Mouse (Mus musculus) frontal cortex, postnatal 25 days (tissue): Measurements from ENCODE around the gene Ccrl2.

Experiments
- DNase-seq, 2 experiments: peaks; one replicate each; pipeline ENCODE4 v3.0.0; 2022; ENCODE audit warnings: low spot score in 2 of 2

Ccrl2 gene

DNA sequence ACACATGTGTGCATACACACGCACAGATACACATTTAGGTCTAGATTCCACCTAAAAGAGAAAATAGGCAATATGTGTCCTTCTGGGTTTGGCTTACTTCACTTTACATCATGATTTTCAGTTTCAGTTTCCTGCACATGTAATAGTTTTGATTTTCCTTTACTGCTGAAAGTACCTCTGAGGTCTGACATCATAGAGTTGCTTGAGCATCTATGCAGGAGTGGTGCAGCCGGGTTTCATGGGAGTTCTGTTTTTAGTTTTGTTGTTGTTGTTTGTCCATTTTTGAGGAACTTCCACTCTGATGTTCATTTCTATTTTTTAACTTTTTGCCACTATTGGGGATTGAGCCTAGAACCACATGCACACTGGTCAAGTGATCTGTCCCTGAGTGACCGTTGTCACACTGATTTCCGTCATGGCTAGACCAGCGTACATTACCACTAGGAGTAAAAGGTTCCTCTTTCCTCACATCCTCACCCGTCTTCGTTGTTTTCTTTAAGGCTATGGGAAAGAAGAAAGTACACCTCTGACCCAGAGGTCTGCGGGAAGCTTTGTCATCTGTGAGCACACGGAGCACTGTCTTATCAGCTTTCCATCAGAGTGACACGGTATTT, 1.7 kb upstream of the Ccrl2 start:
- DNase-seq: no peak

DNA sequence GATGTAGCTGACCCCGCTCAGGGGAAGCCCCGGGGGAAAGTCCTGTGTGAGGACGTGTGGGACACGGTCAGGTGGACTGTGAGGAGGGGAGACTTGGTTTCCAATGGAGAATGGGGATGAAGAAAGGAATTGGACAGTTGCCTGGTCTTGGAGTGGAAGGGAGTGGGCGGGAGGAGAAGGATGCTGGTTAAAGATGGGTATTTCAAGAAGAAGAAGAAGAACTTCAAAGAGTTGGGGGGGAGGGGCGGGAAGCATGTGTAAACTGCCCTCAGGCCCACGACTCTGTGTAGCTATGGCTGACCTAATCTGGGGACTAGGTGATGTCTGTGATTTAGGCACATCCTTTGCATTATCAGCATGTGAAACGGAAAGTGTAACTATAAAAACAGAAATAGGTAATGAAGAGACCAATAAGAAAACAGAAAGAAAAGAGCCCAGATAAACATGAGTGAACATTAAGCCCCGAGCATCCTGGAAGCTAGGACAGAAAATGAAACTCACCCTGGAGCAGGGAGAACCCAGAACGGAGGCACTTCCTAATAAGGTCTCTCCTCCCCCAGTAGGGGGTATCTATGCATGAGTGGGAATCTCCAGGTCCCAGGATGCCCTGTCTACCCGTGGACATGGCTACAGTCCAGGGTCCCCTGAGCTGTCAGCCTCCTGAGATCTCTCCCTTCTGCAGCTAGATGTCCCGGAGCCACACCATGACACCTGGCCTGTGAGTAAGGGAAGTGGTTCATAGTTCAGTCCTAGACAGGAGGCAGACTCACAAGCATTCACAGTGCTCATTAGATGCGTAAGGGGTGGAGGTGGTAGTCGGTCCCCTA, 438 bp upstream of the Ccrl2 start:
- no peak for DNase-seq

DNA sequence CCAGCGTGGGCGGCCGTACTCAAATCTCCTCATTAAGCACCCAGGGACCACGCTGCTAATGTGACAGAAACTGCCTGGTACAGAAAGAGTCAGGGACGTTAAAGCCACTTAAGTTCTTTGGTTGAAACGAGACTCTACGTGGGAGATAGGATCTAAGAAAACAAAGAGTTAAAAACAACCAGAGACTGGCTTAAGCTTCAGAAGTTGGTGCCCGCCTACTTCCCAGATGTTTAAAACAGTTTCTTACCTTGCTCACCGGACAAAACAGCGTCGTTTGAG, 861 bp downstream of the Ccrl2 start:
- no peak for DNase-seq

DNA sequence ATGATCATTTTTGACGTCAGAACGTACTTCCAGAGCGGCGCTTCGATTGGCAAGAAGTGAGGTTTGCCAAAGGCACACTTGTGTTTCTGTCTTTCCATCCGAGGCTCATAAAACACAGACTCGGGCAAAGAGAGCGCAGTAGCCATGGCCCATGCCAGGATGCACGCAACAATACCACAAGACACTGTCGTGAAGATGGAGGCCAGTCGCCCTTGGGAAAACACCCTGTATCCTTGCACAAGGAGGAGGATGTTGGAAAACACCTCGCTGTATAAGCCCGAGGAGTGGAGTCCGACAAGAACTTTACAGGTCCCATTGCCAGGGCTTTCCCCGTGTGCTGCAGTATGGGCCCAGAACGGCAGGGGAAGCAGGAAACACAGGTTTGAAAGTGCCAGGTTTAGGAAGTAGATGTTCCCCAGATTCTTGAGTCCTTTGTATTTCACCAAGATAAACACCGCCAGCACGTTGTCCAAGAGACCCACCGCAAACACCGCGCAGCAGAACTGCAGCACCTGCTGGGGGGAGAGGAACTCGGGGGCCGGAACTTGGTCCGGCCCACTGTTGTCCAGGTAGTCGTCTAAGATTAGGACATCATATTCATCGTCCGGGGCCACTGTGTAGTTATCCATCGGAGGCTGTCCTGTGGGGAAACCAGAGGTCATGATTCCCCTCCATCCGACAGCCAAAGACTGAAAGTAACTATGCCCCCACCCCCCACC, 1.4 kb downstream of the Ccrl2 start:
- no peak for DNase-seq

GRCm38 (mm10) chr9:111054923-111055322, 2.4 kb downstream of the Ccrl2 start:
- no peak for DNase-seq

GRCm38 (mm10) chr9:111048452-111048851, 8.9 kb downstream of the Ccrl2 start:
- DNase-seq: no peak

DNA sequence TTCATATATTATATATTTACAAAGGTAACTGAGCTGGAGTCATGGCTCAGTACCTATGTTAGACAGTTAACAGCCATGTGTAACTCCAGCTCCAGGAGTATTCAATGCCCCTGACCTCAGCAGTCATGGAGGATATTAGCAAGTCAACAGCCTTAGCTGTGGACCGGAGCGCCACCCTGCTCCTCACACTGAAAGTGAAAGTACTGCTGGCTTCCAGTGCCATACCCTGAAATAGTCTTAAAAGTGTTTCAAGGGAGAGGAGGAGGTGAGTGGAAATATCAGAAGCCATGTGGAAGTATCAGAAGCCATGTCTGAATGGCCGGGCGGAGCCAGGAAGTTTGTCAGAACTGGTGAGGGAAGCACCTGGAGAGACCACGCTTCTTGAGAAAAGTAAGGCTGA, 10.1 kb downstream of the Ccrl2 start:
- DNase-seq: no peak

GRCm38 (mm10) chr9:111046222-111046621, 11.1 kb downstream of the Ccrl2 start:
- DNase-seq: no peak

- DNase-seq: no peak
These were observed 15.1 kb downstream of the Ccrl2 start for GRCm38 (mm10) chr9:111042266-111042665.

DNA sequence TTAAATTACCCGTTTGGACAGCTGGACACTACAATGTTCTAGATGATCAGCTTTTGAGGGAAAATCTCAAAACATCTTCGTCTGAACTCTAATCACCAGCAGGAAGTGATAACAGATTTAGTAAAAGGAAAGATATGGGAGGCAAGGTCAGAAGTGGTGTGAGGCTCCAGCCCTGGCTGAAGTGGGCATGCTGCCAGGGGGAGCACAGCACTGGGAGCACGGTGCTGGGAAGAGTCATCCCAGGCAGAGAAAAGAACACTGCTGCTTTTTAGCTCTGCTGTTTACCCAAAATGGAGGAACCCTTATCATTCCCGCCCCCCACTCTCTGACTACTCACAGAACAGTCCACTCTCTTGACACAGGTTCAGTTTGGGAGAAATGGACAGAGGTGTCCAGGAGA, 17.4 kb downstream of the Ccrl2 start:
- no peak for DNase-seq

DNA sequence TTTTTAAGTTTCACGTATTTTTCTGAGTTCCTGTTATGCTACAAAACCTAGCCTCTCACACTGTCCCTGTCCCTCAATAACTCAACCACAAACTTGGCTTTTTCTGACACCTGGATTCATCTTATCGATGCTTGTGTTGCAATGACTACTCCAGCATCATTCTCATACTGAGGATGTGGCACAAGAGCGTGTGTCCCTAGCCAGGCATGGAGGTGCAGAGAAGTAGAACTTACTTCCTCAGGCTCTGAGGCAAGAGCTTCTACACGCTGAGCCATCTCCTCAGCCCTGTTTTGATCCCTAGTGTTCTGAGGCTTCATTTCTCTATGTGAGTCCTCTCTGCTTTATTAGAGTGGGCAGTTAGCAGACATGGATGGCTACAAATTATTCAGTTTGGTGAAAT, 23.6 kb downstream of the Ccrl2 start:
- DNase-seq: no peak

DNA sequence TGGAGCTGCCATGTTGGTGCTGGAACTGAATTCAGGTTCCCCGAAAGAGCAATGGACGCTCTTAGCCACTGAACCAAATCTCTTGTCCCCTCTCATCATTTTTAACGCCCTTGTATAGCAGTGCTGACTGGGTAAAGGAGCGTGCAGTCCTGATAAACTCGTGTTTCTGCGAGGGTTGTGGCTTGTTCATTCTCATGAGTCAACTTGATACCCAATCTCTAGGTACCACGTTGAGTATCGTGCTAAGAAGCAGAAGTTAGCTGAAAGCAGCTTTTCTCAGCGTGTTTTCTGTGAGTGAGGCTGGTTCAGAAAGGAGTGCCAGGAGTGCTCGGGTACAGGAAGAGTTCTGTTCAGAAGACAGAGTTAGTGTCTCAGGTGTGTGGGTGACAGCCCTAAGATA, 30.5 kb downstream of the Ccrl2 start:
- no peak for DNase-seq

DNA sequence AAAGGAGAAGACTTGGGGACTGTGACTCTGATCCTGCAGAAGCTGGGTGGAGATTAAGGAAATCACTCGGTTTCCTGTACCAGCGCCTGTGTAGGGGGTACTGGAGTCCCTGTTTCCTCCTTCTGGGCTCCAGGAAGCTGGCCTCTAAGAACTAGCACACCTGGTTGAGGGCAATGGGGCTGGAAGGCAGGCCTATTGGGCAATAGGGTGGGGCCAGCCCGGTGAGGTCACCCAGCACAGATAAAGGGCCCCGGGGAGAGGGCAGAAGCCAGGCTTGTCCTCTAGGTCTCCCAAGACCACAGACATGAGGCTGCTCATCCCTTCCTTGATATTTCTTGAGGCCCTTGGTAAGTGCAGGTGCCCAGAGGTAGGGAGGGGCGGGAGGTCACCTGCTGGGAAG, 38.3 kb downstream of the Ccrl2 start, which contains the start of gene Ltf:
Gene Ltf, plus strand, starts transcription at position 250 of the 400 bp plus-strand sequence.
- DNase-seq: no peak

GRCm38 (mm10) chr9:111015658-111016057, 41.7 kb downstream of the Ccrl2 start:
- no peak for DNase-seq

- no peak for DNase-seq
These were observed 45.3 kb downstream of the Ccrl2 start for GRCm38 (mm10) chr9:111012041-111012440.

DNA sequence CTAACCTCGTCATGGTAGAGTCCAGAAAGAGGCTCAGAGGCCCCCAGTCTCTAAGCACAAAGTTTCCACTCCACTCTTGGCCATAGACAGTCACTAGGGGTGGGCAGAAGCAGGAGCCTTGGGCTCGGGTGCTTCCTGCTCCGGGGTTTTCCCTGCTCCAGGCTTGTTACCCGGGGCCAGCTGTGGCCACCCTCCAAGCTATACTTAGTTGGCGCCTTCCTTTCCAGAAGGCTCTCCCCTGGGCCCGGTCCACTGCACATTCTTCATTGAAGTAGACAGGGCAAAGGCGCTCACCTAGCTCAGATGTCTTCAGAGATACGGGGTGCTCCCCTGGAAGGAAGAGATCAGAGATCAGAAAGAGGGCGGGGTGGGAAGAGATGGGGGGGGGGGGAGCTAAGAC, 45.8 kb downstream of the Ccrl2 start:
- DNase-seq: no peak

GRCm38 (mm10) chr9:111009763-111010162, 47.6 kb downstream of the Ccrl2 start:
- no peak for DNase-seq

- DNase-seq: no peak
These were observed 50.8 kb downstream of the Ccrl2 start for GRCm38 (mm10) chr9:111006544-111006943.
